Mouse (Mus musculus): ENCODE data around the gene Atp5c1. TPM values are rescaled to one million over a fixed set of nuclear protein-coding genes. Genes with fewer than 3 reads are reported as not detected.

The Atp5c1 gene
- polyA plus RNA-seq, 1 experiment from 2014 or later: 297 TPM

DNA sequence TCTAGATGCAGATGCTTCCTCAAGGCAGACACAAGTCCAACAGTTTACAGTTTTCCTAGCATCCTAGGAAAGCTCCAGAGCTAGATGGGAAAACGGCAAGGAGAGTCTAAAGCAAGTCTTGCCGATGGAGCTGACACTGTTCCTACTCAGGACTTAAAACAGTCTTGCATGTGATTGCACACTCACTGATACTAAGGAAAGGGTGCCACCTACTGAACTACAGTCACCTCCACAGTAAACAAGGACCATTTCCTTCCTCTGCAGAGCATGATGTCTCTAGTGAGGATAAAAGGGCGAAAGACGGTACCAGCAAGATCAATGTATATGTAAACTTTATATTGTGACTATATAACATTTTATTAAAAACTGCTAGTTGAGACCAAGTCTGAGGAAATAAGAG lies 46.6 kb downstream of the Atp5c1 start:
- 35% methylated on average over 4 of the region's 4 CpGs for WGBS (ENCODE audit: insufficient replicate concordance)
- Histone ChIP-seq H3K4me3 (ENCODE audit: low read depth, low read length) (no peak overlapping the region), H3K4me1 (ENCODE audit: control insufficient read depth, low read depth, low read length) (peaks cover 6% of the 10 kb centered on the region; the same call in 1 of the 2 replicates), H3K9me3 (replicated peaks; ENCODE audit: control insufficient read depth, low read length) (no peaks in the 10 kb centered on the region), H3K36me3 (ENCODE audit: control insufficient read depth, insufficient read depth) (no peaks in the 10 kb centered on the region), H3K27me3 (ENCODE audit: control insufficient read depth, insufficient read depth, low read depth, low read length) (no peaks in the 10 kb centered on the region), H3K9ac (ENCODE audit: low read depth, low read length) (no peak overlapping the region), H3K4me2 (ENCODE audit: low read depth, low read length) (no peak overlapping the region), H3K27ac (ENCODE audit: low read length) (no peak overlapping the region)
- ATAC-seq (ENCODE audit: low read depth): no peak

DNA sequence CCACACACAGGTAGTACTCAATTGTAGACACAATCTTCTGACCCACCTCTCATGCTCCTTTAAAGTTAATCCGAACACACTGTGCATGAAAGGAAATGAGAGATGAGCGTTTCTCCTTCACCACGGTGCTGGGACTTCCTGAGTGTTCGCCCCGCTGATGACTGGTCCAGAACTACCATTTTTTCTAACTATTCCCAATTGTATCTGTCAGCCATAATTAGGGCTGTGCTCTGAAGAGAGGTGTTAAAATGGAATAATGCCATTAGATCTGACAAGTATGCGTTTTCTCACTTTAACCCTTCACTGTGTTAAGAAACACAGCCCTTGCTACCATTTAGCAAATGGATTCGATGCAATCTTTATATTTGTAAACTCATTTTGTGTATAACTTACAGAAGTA lies 50.6 kb downstream of the Atp5c1 start:
- Histone ChIP-seq H3K27me3 (ENCODE audit: control insufficient read depth, insufficient read depth, low read depth, low read length) (no peaks in the 10 kb centered on the region), H3K4me2 (ENCODE audit: low read depth, low read length) (no peak overlapping the region), H3K36me3 (ENCODE audit: control insufficient read depth, insufficient read depth) (no peaks in the 10 kb centered on the region), H3K9ac (ENCODE audit: low read depth, low read length) (no peak overlapping the region), H3K4me1 (ENCODE audit: control insufficient read depth, low read depth, low read length) (peaks cover 6% of the 10 kb centered on the region; the same call in 1 of the 2 replicates), H3K4me3 (ENCODE audit: low read depth, low read length) (no peak overlapping the region), H3K9me3 (replicated peaks; ENCODE audit: control insufficient read depth, low read length) (no peaks in the 10 kb centered on the region), H3K27ac (ENCODE audit: low read length) (no peak overlapping the region)
- ATAC-seq (ENCODE audit: low read depth): no peak
- 74% methylated on average over 7 of the region's 7 CpGs for WGBS (ENCODE audit: insufficient replicate concordance)

DNA sequence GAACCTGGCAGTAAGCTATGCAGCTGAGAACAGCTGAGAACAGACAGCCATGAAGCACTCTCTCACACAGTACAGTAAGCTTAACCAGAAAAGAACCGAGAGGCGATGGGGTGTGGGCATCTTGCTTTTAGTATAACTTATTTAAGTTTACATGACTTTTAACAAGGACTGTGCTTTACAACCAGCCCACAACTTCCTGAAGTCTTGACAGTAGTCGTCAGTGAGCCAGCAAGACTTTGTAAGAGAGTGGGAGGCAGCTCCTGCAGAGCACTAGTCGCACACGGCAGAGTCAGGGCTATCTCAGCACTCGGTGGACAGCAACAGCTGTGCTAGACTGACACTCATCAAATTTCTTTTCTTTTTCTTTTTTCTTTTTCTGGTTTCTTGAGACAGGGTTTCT lies 56.0 kb downstream of the Atp5c1 start:
- no peaks in the 10 kb centered on the region for H3K4me1 ChIP-seq (ENCODE audit: control insufficient read depth, low read depth, low read length)
- WGBS (ENCODE audit: insufficient replicate concordance): 57% methylated on average over 6 of the region's 6 CpGs
- ATAC-seq (ENCODE audit: low read depth): no peak
- no peak overlapping the region for H3K4me2 ChIP-seq (ENCODE audit: low read depth, low read length)
- H3K9ac ChIP-seq (ENCODE audit: low read depth, low read length): no peak overlapping the region
- H3K36me3 ChIP-seq (ENCODE audit: control insufficient read depth, insufficient read depth): no peaks in the 10 kb centered on the region
- H3K27me3 ChIP-seq (ENCODE audit: control insufficient read depth, insufficient read depth, low read depth, low read length): no peaks in the 10 kb centered on the region
- no peaks in the 10 kb centered on the region for H3K9me3 ChIP-seq (replicated peaks; ENCODE audit: control insufficient read depth, low read length)
- no peak overlapping the region for H3K4me3 ChIP-seq (ENCODE audit: low read depth, low read length)
- H3K27ac ChIP-seq (ENCODE audit: low read length): no peak overlapping the region

DNA sequence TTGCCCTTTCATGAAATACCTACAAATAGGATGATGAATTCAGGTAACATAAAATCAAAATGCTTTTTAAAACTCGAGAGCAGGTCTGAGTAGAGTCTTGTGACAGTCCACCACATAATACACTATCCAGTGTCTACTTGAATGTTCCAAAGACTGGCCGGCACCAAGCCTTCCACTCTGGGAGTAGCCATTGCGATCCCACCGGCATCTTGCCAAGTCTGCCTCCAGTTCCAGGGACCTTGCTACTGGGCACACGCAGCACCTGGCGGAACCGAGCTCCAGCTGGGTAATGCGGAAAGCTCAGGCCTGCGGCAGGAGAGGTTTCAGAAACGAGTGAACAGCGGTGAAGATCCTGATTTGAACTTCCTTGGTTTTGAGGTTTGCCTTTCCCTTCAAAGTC lies 59.0 kb downstream of the Atp5c1 start:
- Histone ChIP-seq H3K4me1 (ENCODE audit: control insufficient read depth, low read depth, low read length) (no peaks in the 10 kb centered on the region), H3K36me3 (ENCODE audit: control insufficient read depth, insufficient read depth) (no peaks in the 10 kb centered on the region), H3K9ac (ENCODE audit: low read depth, low read length) (no peak overlapping the region), H3K27me3 (ENCODE audit: control insufficient read depth, insufficient read depth, low read depth, low read length) (no peaks in the 10 kb centered on the region), H3K27ac (ENCODE audit: low read length) (no peak overlapping the region), H3K4me2 (ENCODE audit: low read depth, low read length) (no peak overlapping the region), H3K4me3 (ENCODE audit: low read depth, low read length) (no peak overlapping the region), H3K9me3 (replicated peaks; ENCODE audit: control insufficient read depth, low read length) (no peaks in the 10 kb centered on the region)
- WGBS (ENCODE audit: insufficient replicate concordance): 87% methylated on average over 11 of the region's 11 CpGs
- ATAC-seq (ENCODE audit: low read depth): no peak

DNA sequence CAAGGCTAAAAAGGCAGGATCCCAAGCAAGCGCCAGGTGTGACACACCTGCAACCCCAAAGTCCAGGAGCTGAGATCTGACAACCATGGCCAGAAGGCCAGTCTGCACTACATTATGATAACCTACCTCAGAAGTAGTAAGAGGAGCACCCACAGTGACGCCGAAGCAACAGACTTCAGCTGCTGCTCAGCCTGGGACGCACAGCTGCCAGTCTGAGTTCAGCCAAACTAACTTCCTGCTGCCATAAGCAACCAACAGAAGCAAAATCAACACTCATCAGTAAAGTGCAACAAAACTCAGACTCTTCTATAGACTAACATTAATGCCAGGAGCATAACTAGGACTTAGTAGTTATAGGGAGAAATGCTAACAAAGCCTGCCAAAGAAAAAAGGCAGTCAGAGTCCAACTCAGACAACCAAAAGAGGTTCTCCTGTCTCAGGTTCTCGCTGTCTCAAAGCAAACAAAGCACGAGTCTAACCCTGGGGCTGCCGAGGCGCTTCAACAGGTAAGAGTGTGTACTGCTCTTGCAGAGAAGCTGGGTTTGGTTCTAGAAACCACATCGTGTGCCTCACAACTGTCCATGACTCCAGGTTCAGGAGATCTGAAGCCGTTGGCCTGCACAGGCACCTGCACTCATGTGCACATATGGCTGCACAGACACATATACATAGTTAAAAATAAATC lies 65.2 kb downstream of the Atp5c1 start:
- Histone ChIP-seq H3K9ac (ENCODE audit: low read depth, low read length) (no peak overlapping the region), H3K4me3 (ENCODE audit: low read depth, low read length) (no peak overlapping the region), H3K27ac (ENCODE audit: low read length) (no peak overlapping the region), H3K4me1 (ENCODE audit: control insufficient read depth, low read depth, low read length) (no peaks in the 10 kb centered on the region; the same call in 1 of the 2 replicates), H3K4me2 (ENCODE audit: low read depth, low read length) (no peak overlapping the region), H3K9me3 (replicated peaks; ENCODE audit: control insufficient read depth, low read length) (no peaks in the 10 kb centered on the region), H3K36me3 (ENCODE audit: control insufficient read depth, insufficient read depth) (no peaks in the 10 kb centered on the region), H3K27me3 (ENCODE audit: control insufficient read depth, insufficient read depth, low read depth, low read length) (no peaks in the 10 kb centered on the region)
- WGBS (ENCODE audit: insufficient replicate concordance): 66% methylated on average over 10 of the region's 10 CpGs
- ATAC-seq (ENCODE audit: low read depth): no peak

DNA sequence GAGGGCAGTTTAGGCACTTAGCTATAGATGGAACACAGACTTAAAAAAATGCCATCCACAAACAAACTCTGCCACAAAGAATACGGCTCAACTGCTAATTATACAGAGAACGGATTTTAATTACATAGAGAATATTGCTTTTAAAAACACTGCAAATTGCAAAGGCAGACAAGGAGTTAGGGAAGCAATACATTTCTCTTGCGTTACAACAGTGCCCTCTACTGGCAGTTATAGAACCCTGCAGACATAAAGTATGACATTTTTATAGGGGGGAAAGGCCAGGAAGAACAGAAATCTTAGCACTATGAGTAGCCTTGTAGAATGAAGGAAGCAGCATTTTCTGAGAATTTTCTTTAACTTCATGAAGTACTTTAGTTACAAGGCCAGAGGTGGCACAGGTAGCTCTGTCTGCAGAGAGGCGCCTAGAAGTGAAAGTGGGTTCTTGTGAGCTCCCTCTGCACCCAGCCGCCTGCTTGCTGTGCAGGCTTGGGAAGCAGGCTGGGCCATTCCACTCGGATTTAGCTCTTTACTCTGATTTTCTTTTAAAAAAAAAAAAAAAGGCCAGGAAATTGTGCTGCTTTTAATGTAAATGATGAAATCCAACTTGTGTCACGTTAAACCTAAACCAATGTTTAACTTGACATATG lies 69.9 kb downstream of the Atp5c1 start:
- H3K4me3 ChIP-seq (ENCODE audit: low read depth, low read length): no peak overlapping the region
- ATAC-seq (ENCODE audit: low read depth): no peak
- H3K27me3 ChIP-seq (ENCODE audit: control insufficient read depth, insufficient read depth, low read depth, low read length): no peaks in the 10 kb centered on the region
- H3K27ac ChIP-seq (ENCODE audit: low read length): no peak overlapping the region
- H3K9me3 ChIP-seq (replicated peaks; ENCODE audit: control insufficient read depth, low read length): no peaks in the 10 kb centered on the region
- no peak overlapping the region for H3K9ac ChIP-seq (ENCODE audit: low read depth, low read length)
- H3K4me1 ChIP-seq (ENCODE audit: control insufficient read depth, low read depth, low read length): peaks cover 7% of the 10 kb centered on the region
- H3K36me3 ChIP-seq (ENCODE audit: control insufficient read depth, insufficient read depth): no peaks in the 10 kb centered on the region
- 38% methylated on average over 7 of the region's 7 CpGs for WGBS (ENCODE audit: insufficient replicate concordance)
- no peak overlapping the region for H3K4me2 ChIP-seq (ENCODE audit: low read depth, low read length)

DNA sequence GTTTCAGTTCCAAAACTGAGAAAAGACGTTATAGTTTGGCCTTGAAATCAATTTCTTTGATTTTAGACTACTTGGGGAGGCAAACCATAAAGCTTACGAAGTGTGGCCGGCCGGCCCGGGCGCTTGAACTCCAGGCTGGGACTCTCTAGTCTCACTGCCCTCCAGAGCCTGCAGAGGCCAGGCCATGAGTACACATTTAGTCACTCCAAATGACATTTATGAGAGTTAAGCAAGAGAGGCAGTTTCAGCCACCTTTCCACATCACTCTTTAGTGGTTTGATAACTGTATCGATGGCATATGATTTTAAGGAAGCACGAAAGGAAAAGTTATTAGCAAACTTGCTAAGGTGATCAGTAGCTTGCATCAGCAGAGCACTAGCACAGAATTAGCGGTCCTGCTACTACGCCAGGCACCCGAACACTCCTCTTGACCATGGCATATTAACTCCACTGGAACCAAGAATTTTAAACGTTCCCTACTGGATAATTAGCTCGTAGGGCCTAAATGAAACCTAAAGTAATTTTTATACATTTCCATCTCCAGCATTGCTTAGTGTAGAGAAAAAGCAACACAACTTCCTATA lies 70.5 kb downstream of the Atp5c1 start:
- H3K4me1 ChIP-seq (ENCODE audit: control insufficient read depth, low read depth, low read length): peaks cover 7% of the 10 kb centered on the region
- no peaks in the 10 kb centered on the region for H3K27me3 ChIP-seq (ENCODE audit: control insufficient read depth, insufficient read depth, low read depth, low read length)
- H3K4me3 ChIP-seq (ENCODE audit: low read depth, low read length): no peak overlapping the region
- H3K36me3 ChIP-seq (ENCODE audit: control insufficient read depth, insufficient read depth): no peaks in the 10 kb centered on the region
- no peak overlapping the region for H3K27ac ChIP-seq (ENCODE audit: low read length)
- H3K4me2 ChIP-seq (ENCODE audit: low read depth, low read length): no peak overlapping the region
- ATAC-seq (ENCODE audit: low read depth): peak; percentile 51; the same call in 1 of the 2 replicates
- WGBS (ENCODE audit: insufficient replicate concordance): 72% methylated on average over 13 of the region's 13 CpGs
- no peaks in the 10 kb centered on the region for H3K9me3 ChIP-seq (replicated peaks; ENCODE audit: control insufficient read depth, low read length)
- H3K9ac ChIP-seq (ENCODE audit: low read depth, low read length): no peak overlapping the region

DNA sequence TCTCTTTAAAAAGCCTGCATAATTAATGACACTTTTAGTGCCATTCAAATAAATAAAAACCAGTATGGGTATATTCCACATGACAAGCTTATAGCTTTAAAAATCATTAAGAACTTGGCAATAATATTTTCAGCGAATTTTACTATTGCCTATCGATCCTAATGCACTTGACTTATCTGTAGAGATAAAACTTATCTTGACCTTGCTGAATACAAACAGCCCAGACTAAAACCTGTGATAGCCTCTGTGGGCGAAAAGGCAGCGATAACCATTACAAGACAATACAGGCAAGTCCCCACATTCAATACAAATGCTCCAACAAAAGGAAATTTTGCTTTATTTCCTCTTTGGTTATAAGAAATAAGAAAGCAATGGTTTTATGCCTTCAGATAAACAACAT lies 71.7 kb downstream of the Atp5c1 start:
- Histone ChIP-seq H3K27ac (ENCODE audit: low read length) (no peak overlapping the region), H3K9me3 (replicated peaks; ENCODE audit: control insufficient read depth, low read length) (no peaks in the 10 kb centered on the region), H3K9ac (ENCODE audit: low read depth, low read length) (no peak overlapping the region), H3K4me2 (ENCODE audit: low read depth, low read length) (peak overlapping the region; percentile 21), H3K4me1 (ENCODE audit: control insufficient read depth, low read depth, low read length) (peaks cover 7% of the 10 kb centered on the region), H3K36me3 (ENCODE audit: control insufficient read depth, insufficient read depth) (no peaks in the 10 kb centered on the region), H3K27me3 (ENCODE audit: control insufficient read depth, insufficient read depth, low read depth, low read length) (no peaks in the 10 kb centered on the region), H3K4me3 (ENCODE audit: low read depth, low read length) (no peak overlapping the region)
- ATAC-seq (ENCODE audit: low read depth): 0 out of 2 replicates have a peak, but pooled peaks have one; percentile 27
- WGBS (ENCODE audit: insufficient replicate concordance): 21% methylated on average over 4 of the region's 4 CpGs

All from liver, embryonic 16.5 days (tissue).